Mouse (Mus musculus) forebrain, embryonic 12.5 days (tissue): Measurements from ENCODE around the gene Csrp2. TPM values are rescaled to one million over a fixed set of nuclear protein-coding genes. Genes with fewer than 3 reads are reported as not detected.

Source experiments
- ATAC-seq: fragments of 200-750 bp; cut with Nextera tagmentation; 2 replicates; pipeline ENCODE4 v1.8.0; 2017; ENCODE audit warnings: moderate TSS enrichment; ENCODE audit not compliant: low FRiP score
- H3K27ac ChIP-seq: fragments of 300-500 bp; sonication (generic); 2 replicates; pipeline ENCODE4 v1.5.1; 2016; ENCODE audit warnings: mild to moderate bottlenecking
- H3K27me3 ChIP-seq: fragments of 300-500 bp; sonication (generic); 2 replicates; pipeline ENCODE4 v1.6.1; 2016; ENCODE audit warnings: mild to moderate bottlenecking
- H3K36me3 ChIP-seq: fragments of 300-500 bp; sonication (generic); replicated peaks from 2 replicates; pipeline ENCODE4 v1.6.1; 2016; ENCODE audit warnings: mild to moderate bottlenecking
- H3K4me1 ChIP-seq: fragments of 300-500 bp; sonication (generic); 2 replicates; pipeline ENCODE4 v1.6.1; 2016
- H3K4me2 ChIP-seq: fragments of 300-500 bp; sonication (generic); 2 replicates; pipeline ENCODE4 v1.6.1; 2016; ENCODE audit warnings: mild to moderate bottlenecking, moderate library complexity
- H3K4me3 ChIP-seq: fragments of 300-500 bp; sonication (generic); replicated peaks from 2 replicates; pipeline ENCODE4 v1.5.1; 2016; ENCODE audit warnings: mild to moderate bottlenecking
- H3K9ac ChIP-seq: fragments of 300-500 bp; sonication (generic); 2 replicates; pipeline ENCODE4 v1.6.1; 2016; ENCODE audit warnings: mild to moderate bottlenecking
- H3K9me3 ChIP-seq: fragments of 300-500 bp; sonication (generic); 2 replicates; pipeline ENCODE4 v1.6.1; 2016
- WGBS: fragments of 180-500 bp; shearing (Covaris S2); methylation state at CpG from one replicate; pipeline ENCODE4 v1.1.7; 2016; 5-methylcytosine and 5-hydroxymethylcytosine counted together
- polyA plus RNA-seq: library from polyadenylated mRNA; unstranded; fragments of >200 nt; fragmentation: Nextera tagmentation; extraction: Ambion mirVana; gene quantifications from 2 replicates; pipeline ENCODE4 v1.2.1, GENCODE M21; 2016

The Csrp2 gene
- polyA plus RNA-seq, 1 experiment from 2014 or later = 164 TPM

DNA sequence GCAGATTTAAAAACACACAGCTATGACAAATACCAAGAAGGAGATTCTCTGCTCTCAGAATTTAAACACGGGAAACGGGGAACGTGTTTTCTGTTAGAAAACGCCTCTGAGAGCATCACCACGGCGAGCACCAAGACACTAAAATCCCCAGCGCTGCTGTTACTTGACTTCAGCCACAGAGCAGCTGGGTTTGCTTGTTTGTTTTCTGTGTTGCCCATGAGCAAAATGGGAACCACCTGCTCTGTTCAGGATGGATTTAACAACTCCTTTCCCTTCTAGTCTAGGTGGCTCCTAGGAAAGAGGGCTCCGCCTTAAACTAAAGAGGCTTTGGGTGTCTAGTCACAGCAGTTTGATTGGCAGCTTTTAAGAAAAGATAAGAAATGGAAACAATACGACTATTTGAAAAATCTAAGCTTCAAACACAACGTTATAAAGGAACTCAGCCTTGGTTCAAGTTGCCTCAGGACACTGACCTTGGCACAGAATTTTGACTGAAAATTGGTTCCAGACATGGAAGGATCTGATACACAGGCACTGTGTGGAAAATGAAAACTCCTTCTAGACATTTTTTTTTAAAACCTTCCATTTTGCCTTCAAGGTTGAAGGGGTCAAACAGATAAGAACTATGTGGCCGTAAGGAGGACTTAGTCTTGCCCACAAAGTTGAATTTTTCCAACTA lies 2.8 kb upstream of the Csrp2 start:
- H3K9me3 ChIP-seq = no peaks in the 10 kb centered on the region
- no peak overlapping the region for H3K4me3 ChIP-seq
- no peaks in the 10 kb centered on the region for H3K27me3 ChIP-seq
- H3K4me2 ChIP-seq = no peak overlapping the region
- peaks cover 24% of the 10 kb centered on the region for H3K4me1 ChIP-seq
- 84% methylated on average over 11 of the region's 11 CpGs for WGBS
- no peak for ATAC-seq
- no peak overlapping the region for H3K9ac ChIP-seq
- no peak overlapping the region for H3K27ac ChIP-seq
- no peaks in the 10 kb centered on the region for H3K36me3 ChIP-seq

GRCm38 (mm10) chr10:110917521-110917920 lies 2.1 kb upstream of the Csrp2 start:
- H3K4me3 ChIP-seq = no peak overlapping the region
- peaks cover 31% of the 10 kb centered on the region for H3K4me1 ChIP-seq
- H3K9me3 ChIP-seq = no peaks in the 10 kb centered on the region
- no peaks in the 10 kb centered on the region for H3K36me3 ChIP-seq
- no peak overlapping the region for H3K4me2 ChIP-seq
- H3K9ac ChIP-seq = no peak overlapping the region
- ATAC-seq = no peak
- WGBS = 96% methylated on average over 6 of the region's 6 CpGs
- H3K27me3 ChIP-seq = no peaks in the 10 kb centered on the region
- H3K27ac ChIP-seq = no peak overlapping the region

GRCm38 (mm10) chr10:110918414-110919391 lies 886 bp upstream of the Csrp2 start:
- H3K27ac ChIP-seq = peak overlapping the region; percentile 84
- H3K4me1 ChIP-seq = peaks cover 31% of the 10 kb centered on the region
- 17% methylated on average over 26 of the region's 26 CpGs for WGBS

DNA sequence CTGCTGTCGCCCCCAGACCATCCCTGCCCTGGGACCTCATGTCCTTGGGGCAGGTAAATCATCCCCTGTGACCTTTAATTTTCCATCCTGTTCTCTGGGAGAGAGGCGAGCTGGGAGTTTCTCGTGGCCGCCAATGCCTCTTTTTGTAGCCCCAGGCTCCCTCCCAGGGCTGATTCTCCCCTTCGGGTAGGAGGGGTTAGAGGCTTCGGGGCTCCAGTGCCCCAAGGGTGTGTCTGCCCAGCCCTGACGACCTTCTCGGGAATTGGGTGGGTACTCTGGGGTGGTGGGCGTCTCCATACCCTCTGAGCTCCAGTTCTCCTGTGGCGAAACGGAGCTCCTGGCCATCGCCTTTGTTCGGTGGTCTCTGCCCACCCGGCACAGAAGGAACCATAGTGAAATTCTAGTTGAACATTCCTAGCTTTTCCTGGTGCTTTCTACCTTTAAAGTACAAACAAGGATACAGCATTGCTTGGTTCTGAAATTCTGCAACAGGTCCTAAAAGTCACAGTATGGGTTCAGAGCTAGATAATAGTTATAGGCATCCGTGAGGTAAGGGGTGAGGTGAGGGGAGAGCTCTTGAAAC lies 870 bp downstream of the Csrp2 start:
- Histone ChIP-seq H3K27ac (peak overlapping the region; percentile 84), H3K4me3 (peak overlapping the region; percentile 66), H3K9me3 (no peaks in the 10 kb centered on the region), H3K4me2 (peak overlapping the region; percentile 89), H3K4me1 (peaks cover 31% of the 10 kb centered on the region), H3K27me3 (no peaks in the 10 kb centered on the region), H3K9ac (peak overlapping the region; percentile 78), H3K36me3 (no peaks in the 10 kb centered on the region)
- peak; percentile 62 for ATAC-seq
- 1% methylated on average over 15 of the region's 15 CpGs for WGBS

More at GRCm38 (mm10) chr10:110918414-110919391, 886 bp upstream of the Csrp2 start:
- Histone ChIP-seq H3K27me3 (no peaks in the 10 kb centered on the region), H3K4me3 (peak overlapping the region; percentile 66), H3K4me2 (peak overlapping the region; percentile 89), H3K36me3 (no peaks in the 10 kb centered on the region), H3K9me3 (no peaks in the 10 kb centered on the region), H3K9ac (peak overlapping the region; percentile 78; the same call in 1 of the 2 replicates)
- 0 out of 2 replicates have a peak, but pooled peaks have one; percentile 7 for ATAC-seq

GRCm38 (mm10) chr10:110921890-110922289 lies 2.3 kb downstream of the Csrp2 start:
- Histone ChIP-seq H3K9ac (no peak overlapping the region), H3K27me3 (no peaks in the 10 kb centered on the region), H3K4me3 (peak overlapping the region; percentile 1; the same call in 1 of the 2 replicates), H3K9me3 (no peaks in the 10 kb centered on the region), H3K36me3 (no peaks in the 10 kb centered on the region), H3K27ac (no peak overlapping the region), H3K4me1 (peaks cover 42% of the 10 kb centered on the region), H3K4me2 (peak overlapping the region; percentile 89)
- WGBS = 68% methylated on average over 3 of the region's 3 CpGs
- no peak for ATAC-seq

DNA sequence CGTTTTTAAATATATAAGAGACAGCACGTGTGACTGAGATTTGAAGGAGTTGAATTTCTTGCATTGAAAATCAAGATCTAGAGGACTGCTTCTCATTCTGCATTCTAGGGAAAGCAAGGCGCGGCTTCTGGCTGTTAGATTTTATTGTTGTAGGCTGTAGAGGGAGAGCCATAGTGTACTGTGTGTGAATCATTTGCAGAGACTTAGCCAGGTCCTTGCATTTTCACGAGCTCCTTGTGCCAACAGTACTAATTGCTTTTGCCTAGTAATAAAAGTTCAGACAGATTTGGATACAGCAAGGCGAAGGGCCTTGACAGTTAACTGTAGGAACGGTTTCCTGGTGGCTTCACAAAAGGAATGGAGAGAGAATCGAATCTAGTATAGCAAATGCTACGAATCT lies 3.0 kb downstream of the Csrp2 start:
- ATAC-seq = no peak
- no peaks in the 10 kb centered on the region for H3K27me3 ChIP-seq
- no peak overlapping the region for H3K27ac ChIP-seq
- 0 out of 2 replicates have a peak overlapping the region, but pooled peaks have one; percentile 1 for H3K4me2 ChIP-seq
- 86% methylated on average over 9 of the region's 9 CpGs for WGBS
- no peaks in the 10 kb centered on the region for H3K36me3 ChIP-seq
- H3K9ac ChIP-seq = no peak overlapping the region
- H3K9me3 ChIP-seq = no peaks in the 10 kb centered on the region
- no peak overlapping the region for H3K4me3 ChIP-seq
- peaks cover 43% of the 10 kb centered on the region for H3K4me1 ChIP-seq

DNA sequence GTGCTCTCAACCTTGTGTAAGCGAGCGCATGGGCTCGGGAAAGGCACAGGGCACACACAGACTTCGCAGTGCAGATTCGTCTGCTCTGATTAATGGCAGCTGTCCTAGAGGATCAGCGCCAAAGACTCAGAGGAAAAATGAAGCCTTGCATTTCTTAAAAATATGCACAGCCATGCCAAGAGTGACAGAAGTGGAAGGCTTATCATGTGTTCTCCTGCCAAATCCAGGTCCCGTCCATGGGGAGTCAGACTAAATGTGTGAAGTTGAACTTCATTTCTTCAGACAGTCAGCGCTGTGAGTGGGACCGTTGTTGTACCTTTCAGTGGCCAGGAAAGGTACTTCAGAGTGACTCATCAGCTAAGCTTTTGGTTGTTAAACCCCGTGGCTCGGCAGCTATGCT lies 7.9 kb downstream of the Csrp2 start:
- no peak overlapping the region for H3K4me2 ChIP-seq
- H3K9ac ChIP-seq = no peak overlapping the region
- WGBS = 76% methylated on average over 11 of the region's 11 CpGs
- no peaks in the 10 kb centered on the region for H3K36me3 ChIP-seq
- H3K4me3 ChIP-seq = no peak overlapping the region
- no peaks in the 10 kb centered on the region for H3K9me3 ChIP-seq
- no peaks in the 10 kb centered on the region for H3K27me3 ChIP-seq
- H3K4me1 ChIP-seq = peaks cover 43% of the 10 kb centered on the region
- ATAC-seq = no peak
- H3K27ac ChIP-seq = no peak overlapping the region

- Histone ChIP-seq H3K4me2 (no peak overlapping the region), H3K9me3 (no peaks in the 10 kb centered on the region), H3K36me3 (no peaks in the 10 kb centered on the region), H3K4me3 (no peak overlapping the region), H3K4me1 (peaks cover 43% of the 10 kb centered on the region), H3K27ac (no peak overlapping the region), H3K9ac (no peak overlapping the region), H3K27me3 (no peaks in the 10 kb centered on the region)
- no peak for ATAC-seq
- WGBS = 69% methylated on average over 4 of the region's 4 CpGs
Observed at GRCm38 (mm10) chr10:110929756-110930155, 10.2 kb downstream of the Csrp2 start.

- Histone ChIP-seq H3K9ac (0 out of 2 replicates have a peak overlapping the region, but pooled peaks have one; percentile 25), H3K4me2 (peak overlapping the region; percentile 46), H3K27ac (peak overlapping the region; percentile 85), H3K36me3 (peaks cover 4% of the 10 kb centered on the region; the same call in 1 of the 2 replicates), H3K4me3 (peak overlapping the region; percentile 18; the same call in 1 of the 2 replicates), H3K27me3 (no peaks in the 10 kb centered on the region), H3K4me1 (peaks cover 36% of the 10 kb centered on the region), H3K9me3 (no peaks in the 10 kb centered on the region)
- 25% methylated on average over 13 of the region's 13 CpGs for WGBS
- peak; percentile 40 for ATAC-seq
Observed at GRCm38 (mm10) chr10:110931161-110931912, 11.7 kb downstream of the Csrp2 start.

DNA sequence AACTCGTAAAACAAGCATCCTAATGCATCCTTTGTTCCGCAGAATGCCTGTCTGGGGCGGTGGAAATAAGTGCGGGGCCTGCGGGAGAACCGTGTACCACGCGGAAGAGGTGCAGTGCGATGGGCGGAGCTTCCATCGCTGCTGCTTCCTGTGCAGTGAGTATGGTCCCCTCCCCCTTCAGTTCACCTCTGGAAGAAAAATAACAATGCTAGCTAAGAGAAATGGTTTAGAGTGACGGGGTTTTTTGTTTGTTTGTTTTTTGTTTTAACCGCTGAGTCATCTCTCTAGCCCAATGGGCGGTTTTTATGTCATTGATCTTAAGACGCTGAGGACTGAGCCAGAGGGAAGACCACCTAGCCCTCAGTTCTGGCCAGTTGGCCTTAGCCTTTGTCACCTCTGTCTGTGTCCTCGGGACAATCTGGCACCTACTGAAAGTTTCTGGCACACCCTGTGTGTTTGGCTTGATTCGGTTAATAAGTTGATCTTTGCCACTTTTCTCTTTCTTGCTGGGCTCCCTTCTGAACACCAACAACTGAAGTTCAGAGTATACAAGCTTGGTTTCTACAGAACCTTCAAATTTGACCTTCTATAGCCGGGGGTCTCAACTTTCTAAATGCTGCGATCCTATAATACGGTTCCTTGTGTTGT lies 12.4 kb downstream of the Csrp2 start:
- peaks cover 6% of the 10 kb centered on the region; the same call in 1 of the 2 replicates for H3K36me3 ChIP-seq
- peaks cover 31% of the 10 kb centered on the region for H3K4me1 ChIP-seq
- H3K4me2 ChIP-seq = peak overlapping the region; percentile 46
- peak overlapping the region; percentile 85 for H3K27ac ChIP-seq
- H3K4me3 ChIP-seq = peak overlapping the region; percentile 18; the same call in 1 of the 2 replicates
- 52% methylated on average over 20 of the region's 20 CpGs for WGBS
- H3K27me3 ChIP-seq = no peaks in the 10 kb centered on the region
- no peaks in the 10 kb centered on the region for H3K9me3 ChIP-seq
- H3K9ac ChIP-seq = no peak overlapping the region
- ATAC-seq = peak; percentile 82

GRCm38 (mm10) chr10:110933584-110933983 lies 14.0 kb downstream of the Csrp2 start:
- no peak overlapping the region for H3K27ac ChIP-seq
- no peak overlapping the region for H3K4me2 ChIP-seq
- WGBS = 84% methylated on average over 5 of the region's 5 CpGs
- no peaks in the 10 kb centered on the region for H3K9me3 ChIP-seq
- no peak overlapping the region for H3K9ac ChIP-seq
- H3K4me1 ChIP-seq = peaks cover 31% of the 10 kb centered on the region
- ATAC-seq = no peak
- H3K27me3 ChIP-seq = no peaks in the 10 kb centered on the region
- peaks cover 21% of the 10 kb centered on the region for H3K36me3 ChIP-seq
- no peak overlapping the region for H3K4me3 ChIP-seq
